Mouse (Mus musculus): Measurements from ENCODE around the gene Sucla2.

- TF ChIP-seq CTCF (IDR thresholded peaks at IDR 0.05; ENCODE audit: low read depth, low read length) (no peak), POLR2A (IDR thresholded peaks at IDR 0.05; ENCODE audit: extremely low read depth, insufficient read depth, low read length) (no peak)
Measured at GRCm38 (mm10) chr14:73507702-73508376, 17.3 kb upstream of the Sucla2 start.

Data from liver, adult 2 months (tissue).